Mouse (Mus musculus): Measurements from ENCODE around the gene Nectin1.
A peak's percentile ranks its signal among the peaks of the same experiment; 100 is the strongest.

Nectin1 gene

DNA sequence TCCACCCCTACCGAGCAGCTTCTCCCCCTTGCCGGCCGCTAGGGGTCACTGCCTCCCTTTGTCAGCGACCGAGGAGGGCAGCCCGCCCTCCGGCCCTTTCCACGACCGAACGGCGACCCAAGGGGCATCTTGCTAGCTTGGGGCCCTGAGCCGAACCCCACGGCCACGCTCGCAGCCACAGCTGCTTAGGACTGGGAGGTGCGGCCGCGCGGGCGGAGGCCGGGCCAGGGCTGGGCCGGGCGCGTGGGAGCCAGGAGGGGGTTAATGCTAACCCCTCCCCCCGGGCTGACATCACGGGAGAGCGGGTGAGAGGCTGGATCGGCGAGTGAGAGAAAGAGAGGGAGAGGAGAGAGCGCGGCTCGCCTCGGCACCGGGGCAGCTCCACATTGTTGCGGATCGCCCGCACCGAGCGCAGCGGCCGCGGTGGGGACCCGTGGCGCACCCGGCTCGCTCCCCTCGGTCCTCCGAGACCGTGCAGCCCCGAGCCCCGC lies at the start of gene Nectin1:
Gene Nectin1, plus strand, starts transcription at position 338 of the 491 bp plus-strand sequence.
- peak; percentile 96 for DNase-seq

DNA sequence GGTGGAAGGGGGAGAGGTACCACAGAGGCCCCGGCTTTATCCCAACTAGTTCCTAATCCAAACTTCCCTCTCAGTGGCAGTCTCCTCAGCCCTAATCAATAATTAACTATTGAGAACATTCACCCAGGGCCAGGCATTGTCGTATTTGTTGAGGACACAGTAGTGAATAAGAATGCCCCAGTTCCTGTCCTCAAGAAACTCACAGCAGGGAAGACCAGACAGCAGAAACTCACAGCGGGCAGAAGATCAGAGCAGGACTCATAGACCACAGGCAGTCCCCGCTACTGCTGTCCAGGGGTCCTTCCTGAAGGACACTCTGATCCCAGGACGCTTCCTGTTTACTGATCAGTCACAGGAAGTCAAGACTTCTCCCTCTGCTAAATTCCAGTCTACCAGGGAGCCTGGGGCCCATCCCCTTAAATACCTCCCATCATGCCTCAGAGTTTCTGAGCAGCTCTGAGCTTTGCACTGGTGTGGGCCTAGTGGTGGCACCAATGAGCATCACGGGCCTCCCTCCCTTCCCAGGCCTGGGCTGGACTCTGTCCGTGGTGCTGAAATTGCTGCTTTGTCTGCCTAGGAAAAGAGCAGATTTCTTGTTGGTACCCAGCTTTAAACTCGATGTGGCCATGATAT lies 45.6 kb upstream of the Nectin1 start:
- DNase-seq: peak; percentile 88

DNA sequence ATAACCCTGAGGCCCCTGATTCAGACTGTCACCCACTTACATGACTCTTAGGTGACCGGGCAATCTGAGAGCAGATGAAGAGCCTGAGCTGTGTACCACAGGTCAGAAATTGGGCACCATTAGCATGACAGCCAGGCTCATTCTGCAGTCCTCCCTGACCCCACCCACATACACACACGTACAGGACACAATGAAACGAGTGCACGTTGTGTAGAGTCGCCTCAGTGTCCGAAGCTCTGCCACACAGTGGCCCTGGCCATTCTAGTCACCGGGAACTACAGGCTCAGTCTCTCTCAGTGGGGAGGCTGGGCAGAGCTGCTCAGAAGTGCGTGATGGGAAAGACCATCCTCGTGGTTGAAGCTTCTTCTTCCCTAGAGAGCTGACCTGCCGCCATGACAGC lies 44.9 kb upstream of the Nectin1 start:
- DNase-seq: no peak

DNA sequence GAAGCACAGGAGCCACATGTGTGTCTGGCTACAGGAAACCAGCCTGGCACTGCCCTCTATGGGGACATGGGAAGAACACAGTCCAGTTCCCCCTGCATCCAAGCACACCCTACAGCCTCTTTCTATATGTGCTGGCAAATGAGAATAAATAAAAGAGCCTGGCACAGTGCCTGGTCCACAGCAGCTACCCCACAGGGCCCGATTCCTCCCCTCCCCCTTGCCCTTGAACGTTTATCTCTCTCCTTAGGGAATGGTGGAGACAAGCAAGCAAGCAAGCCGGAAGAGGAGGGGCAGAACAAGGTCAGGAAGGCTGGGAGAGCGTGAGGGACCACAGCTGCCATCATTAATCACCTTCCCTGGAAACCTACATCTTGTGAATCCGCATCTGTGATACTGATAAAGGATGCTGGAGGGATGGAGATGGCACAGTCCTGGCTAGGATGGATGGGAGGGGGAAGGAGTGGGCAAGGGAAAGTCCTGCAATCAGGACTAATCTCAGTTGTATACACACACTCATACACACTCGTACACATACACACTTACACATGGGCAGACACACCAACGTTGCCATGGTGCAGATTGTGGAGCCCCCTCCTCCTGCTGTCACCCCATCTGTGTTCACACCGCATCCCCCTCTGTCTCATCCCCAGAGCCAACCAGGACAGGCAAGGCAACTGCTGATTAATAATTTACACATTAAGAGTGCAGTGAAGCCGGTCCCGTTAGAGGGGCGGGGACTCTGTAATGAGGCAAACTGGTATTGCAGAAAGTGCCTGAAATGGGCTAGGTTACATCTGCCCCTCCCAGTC lies 44.2 kb upstream of the Nectin1 start:
- peak; percentile 70 for DNase-seq

DNA sequence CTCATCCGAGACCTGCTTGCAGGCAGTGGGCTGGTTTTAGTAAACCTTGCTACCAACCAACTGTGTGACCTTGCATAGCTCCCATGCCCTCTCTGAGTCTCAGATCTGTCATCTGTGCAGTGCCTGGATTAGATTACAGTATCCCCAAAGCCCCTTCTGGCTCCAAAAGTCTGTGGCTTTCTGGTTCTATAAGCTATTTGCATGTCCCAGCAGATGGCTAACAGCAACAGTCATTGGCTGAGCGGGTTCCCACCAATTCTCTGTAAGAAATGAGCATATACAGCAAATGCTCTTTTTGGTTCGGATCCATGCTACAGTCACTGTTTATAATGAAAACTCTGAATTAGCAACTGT lies 43.6 kb upstream of the Nectin1 start:
- DNase-seq: no peak

DNA sequence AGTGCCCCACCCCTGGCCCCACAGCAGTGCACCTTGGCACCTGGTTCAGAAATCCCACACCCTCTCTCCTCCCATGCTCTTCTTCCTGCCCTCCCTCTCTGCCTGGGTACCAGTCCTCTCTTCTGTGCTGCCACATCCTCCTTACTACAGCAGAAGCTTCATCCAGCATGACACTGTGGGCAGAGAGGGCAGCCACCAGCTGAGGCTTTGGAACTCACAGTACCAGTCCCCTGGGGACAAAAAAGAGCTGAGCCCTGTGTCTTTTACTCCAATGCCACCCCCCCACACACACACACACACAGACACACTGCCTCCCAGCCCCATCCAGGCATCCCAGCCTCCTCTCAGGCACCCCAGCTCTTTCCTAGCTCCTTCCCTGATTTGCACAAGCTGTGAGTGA lies 42.0 kb upstream of the Nectin1 start:
- DNase-seq: peak; percentile 52

DNA sequence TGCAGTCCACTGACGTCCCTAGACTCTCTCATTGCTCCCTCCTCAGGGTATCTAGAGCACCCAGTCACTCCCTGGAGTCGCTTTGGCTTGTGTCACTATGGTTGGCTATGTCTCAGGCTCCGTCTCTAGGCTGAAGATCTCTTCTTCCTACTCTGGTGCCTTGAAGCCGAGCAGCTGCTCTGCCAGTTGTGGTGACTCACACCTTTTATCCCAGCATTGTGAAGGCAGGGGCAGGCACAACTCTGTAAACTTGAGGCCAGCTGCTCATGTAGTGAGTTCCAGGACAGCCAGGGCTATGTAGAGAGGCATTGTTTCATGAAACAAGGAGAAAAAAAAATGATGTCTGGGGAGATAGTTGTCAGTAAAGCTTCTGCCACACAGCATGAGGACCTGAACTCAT lies 36.2 kb upstream of the Nectin1 start:
- DNase-seq: no peak

DNA sequence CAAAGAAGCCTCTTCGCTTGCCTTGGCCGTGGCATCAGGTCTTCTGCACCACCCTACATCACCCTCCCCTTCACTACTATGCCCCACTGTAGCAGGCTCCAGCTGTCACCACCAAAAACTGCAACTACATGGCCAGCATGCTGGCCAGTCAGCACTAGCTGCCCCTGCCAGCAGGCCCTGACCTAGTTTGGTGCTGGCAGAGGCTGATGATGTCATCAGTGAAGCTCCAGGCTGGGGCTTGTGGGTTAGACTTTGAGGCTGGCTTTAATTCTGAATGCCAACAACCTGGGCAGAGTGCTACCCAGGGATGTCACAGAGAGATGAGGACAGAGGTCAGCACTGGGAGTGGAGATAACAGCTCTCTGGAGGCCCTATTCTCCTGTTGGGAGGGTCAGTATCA lies 35.1 kb upstream of the Nectin1 start:
- peak; percentile 89 for DNase-seq

DNA sequence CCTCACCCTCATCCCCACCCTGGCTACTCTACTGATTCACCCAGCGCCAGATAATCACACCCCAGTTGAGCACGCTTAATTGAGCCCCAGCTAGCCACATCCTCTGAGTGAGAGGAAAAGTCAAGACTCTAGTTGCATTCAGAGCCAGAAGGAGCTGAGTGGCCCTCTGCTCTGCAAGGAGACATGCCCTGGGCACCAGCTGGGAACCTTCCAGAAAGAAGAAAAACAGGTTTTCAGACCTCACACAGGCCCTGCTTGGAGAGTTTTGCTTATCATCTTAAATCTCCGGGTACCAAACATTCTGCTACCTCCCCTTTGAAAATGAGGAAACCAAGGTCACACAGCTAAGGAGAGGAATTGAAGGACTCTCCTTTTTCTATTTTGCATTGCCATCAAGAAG lies 30.4 kb upstream of the Nectin1 start:
- DNase-seq: no peak

DNA sequence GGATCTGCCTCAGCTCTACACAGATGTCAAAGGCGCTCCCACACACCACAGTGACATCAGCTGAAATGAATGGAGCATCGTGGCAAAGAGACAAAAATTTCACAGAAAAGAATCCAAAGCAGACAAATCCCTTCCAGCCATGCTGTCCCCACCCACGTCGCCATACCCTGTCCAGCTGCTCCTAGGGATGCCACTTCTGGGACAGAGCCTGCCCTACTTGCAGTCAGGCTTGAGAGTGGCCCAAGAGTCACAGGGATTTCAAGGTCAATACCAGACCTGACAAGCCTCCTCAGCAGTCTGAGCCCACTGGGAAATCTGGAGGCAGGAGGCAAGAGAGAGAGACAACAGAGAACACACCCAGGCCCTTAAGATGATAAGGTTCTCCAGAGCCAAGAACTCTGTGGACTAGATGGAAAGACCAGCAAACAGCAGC lies 24.4 kb upstream of the Nectin1 start:
- no peak for DNase-seq

DNA sequence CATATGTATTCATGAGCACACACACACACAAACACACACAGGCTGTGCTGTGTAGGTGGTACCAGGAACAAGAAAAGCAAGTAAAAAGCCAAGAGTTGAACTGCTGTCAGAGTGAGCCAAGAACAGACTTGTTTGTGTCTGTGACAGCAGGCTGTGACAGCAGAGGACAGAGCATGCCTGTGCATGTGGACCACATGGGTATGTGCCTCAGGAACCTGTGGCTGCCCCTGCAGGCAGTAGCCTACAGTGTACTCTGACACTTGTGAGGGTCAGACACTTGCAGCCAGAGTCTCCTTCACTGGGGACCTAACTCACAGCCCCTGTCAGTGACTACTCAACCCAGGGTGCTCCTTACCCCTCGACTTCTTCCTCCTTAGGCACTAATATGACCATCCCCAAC lies 23.7 kb upstream of the Nectin1 start:
- no peak for DNase-seq

DNA sequence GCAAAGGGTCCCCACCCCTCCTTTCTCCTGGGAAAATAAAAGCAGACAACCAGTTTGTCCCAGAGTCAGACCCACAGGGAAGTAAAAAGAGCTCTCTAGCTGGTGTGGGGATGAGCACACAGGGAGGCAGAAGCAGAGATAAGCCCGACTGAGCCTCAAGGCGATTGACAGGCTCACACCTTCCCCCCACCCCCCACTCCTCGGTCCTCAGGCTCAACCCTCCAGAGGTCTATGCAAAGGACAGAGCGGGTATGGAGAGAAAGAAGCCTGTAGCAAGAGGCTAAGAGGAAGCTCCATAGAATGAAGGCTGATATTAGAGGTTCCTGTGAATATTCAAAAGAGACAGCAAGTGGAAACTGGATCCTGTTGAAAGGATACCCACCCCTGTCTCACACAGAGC lies 19.7 kb upstream of the Nectin1 start:
- DNase-seq: no peak

DNA sequence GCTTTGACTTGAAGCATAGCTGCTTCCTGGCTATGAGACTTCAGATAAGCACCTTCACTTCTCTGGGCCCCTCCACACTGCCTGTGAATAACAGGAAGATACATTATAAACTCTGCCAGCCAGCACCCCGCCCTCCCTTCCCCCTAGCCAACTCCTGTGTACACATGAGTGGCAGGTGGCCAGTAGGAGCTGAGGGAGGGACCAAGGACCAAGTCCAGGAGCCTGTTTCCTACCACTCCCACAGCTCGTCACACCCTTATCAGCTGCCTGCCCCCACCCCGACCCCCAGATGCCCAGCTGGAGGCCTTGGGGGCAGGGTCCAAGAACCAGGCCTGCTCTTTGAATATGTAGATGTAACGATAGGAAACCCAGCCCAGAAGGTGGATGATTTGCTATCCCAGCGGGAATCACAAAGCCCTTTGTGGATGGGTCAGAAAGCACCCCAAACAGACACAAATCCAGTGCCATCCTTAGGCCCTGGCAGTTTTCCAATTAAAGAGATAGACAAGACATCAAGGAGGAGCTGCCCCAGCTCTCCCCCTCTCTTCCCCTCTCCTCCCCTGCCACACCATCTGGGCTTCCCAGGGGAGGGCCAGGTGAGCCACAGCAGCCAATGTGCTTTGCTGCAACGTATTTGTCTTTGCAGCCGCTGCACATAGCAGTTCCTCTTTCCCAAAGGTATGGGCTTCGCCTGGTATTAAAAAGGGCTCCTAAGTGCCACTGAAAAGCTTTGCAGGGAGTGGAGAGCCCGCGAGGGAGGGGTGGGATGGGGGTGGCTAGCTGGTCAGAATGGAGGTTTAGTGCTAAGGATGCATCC lies 14.1 kb upstream of the Nectin1 start:
- peak; percentile 50 for DNase-seq

DNA sequence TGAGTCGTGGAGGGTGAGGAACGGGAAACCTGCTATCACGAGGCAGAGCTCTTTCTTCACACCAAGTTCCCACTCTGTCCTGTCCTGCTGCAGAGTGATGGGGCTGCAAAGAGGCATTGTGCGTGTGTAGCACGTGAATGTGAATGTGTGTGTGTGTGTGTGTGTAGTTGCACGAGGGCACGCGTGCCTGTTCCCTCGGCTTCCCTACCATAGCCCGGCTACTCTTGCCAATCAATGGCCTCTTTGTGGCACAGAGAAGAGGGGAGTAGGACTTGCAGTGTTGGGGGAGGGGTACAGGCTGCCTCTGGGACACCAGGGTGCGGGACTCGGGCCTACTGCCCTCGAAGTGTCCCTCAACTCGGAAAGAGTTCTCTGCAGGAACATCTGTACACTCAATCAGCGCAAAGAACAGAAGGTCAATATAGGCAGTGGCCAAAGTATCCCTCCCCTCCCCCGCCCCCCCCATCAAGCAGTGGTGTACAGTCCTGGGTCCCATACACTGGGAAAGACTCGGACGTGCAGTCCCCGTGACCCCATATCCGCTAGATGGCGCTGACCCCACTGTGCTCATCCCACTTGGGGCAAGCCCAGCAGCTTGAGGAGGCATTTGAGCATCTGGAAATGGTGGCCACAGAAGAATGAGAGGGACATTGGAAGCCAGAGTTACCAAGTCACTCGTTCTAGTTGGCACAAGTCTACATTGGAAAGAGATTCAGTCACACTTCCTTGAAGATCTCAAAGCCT lies 13.3 kb upstream of the Nectin1 start:
- peak; percentile 81 for DNase-seq

DNA sequence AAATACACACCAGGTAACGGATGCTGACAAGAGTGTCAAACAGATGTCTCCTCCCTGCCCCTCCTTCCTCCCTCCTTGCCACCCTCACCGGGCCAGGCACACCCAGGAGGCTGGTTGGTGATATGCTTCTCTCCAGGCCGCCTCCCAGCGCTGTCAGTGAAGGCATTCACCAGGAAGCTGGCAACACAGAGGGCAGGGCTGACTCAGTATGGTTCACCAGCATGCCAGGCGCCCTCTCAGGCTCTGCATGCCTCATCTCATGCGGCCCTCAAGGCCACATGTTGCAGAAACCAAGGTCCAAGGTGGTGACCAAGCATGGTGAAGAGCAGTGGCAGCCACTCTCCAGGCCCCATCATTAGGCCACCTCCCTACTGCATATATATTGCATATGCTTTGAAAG lies 11.9 kb upstream of the Nectin1 start:
- DNase-seq: no peak

DNA sequence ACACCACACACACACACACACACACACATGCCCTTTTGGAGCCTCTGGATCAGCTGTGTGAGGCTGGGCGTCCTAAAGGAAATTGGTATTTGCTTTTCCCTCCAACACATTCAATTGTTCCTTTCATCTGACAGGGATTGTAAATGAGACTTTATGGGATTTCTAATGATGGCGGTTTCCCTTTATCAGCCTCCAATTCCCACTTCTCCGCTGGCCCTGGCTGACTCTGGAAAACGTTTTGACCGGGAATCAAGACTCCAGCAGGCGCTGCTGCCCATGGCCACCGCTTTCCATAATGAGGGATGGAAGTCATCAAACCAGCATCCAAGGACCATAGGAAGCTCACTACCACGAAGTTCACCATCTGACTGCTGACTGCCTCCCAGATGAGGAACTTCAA lies 11.1 kb upstream of the Nectin1 start:
- DNase-seq: no peak

DNA sequence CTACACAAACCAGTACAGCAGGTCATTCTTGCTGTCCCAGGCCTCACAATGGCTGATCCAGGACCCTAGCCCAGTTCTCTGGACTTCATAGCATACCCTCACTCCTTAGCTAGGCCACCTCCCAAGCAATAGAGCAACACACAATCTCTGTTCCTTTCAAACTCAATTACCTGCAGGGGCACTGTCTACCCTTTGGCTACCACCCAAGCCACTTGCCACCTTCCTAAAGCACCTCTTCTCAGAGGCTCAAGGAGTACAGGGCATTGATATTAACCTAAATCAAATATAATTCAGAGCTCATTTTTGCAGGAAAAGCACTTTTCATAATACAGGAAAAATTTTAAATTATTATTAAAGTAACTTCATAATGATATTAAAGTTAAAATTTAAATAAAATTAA lies 8.8 kb upstream of the Nectin1 start:
- no peak for DNase-seq

DNA sequence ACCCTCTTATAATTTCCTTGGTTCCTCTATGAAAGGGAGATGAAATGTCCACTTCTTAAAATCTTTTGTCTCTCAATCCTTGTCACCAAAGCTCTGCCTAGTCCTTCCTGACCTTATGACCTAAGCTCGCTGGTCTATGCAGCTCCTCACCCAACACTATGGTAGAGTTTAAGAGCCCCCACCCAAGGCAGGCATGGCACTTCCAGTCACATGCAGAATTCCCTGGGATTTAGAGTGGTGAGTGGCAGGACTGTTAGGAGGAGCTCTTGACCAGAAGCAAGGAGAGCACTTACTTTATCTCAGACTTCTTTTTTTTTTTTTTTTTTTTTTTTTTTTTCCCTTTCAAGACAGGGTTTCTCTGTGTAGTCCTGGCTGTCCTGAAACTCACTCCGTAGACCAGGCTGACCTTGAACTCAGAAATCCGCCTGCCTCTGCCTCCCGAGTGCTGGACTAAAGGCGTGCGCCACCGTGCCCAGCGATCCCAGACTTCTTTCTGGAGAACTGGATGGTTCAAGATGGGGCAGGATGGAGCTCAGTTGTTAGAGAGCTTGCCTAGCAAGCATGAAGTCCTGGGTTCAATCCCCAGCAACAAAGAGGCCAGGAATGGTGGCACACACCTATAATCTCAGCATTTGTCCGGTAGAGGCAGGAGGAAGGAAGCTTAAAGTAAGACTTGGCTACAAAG lies 7.6 kb upstream of the Nectin1 start:
- DNase-seq: no peak

DNA sequence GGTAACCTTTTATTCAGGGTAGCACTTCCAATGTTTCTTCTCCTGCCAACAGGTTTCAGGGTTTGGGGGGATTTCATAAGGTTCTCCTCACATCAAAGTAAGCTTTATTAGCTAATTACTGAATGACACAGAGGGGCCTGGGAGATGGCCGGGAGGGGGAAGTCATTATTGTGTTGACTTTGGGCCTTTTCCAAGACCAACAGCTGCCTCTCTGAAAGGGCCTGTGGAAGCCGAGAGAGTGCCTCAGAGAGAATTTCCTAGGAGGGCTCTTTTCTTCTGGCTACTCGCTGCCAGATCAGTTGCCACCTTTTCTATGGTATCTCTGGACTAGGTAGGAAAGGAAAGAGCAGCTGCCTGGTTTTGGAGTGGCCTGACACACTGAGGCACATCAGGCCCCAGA lies 6.5 kb upstream of the Nectin1 start:
- no peak for DNase-seq

DNA sequence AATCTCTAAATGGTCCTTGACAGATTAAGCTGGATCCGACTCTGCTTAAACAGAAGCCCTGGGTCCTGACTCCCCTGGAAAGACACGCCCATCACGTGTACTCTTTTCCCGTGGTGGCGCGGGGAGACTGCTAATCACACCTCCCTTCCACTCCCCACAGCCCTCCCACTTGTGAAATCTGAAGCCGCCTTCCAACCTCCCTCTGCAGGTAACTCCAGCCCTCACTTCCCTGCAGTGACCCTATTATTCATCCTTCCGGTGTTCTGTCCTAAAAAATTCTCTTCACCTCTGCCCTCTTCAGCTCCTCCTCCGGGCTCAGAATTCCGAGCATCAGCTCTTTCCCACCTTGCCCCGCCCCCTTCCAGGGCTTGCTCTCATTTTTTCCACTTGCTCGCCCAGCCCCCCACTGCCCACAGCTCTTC lies 5.9 kb upstream of the Nectin1 start:
- peak; percentile 60 for DNase-seq

DNA sequence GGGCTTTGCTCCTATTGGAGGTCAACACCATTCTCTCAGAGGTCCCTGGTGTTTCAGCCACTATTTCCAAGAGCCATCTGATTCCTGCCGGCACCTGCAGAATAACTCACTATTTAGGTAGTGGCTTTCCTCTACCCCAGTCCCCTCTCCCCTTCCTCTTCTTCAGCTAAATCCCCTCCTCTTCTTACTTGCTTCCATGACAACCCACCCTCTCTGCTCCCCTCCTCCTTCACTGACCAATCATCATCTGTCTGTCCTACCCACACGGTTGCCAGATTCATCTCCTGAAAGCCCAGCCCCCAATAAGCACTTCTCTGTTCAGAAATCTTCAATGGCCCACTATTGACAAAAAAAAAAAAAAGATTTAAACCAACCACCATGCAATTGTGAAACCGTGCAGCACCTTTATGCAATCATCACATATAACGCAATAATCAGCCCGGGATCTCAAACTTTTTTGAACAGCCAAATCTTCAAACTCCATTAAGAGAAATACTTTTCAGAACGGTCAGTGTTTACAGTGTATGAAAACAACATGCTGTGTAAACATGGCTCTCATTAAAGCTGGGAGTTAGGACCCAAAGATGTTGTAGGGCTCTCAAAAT lies 5.2 kb upstream of the Nectin1 start:
- no peak for DNase-seq

DNA sequence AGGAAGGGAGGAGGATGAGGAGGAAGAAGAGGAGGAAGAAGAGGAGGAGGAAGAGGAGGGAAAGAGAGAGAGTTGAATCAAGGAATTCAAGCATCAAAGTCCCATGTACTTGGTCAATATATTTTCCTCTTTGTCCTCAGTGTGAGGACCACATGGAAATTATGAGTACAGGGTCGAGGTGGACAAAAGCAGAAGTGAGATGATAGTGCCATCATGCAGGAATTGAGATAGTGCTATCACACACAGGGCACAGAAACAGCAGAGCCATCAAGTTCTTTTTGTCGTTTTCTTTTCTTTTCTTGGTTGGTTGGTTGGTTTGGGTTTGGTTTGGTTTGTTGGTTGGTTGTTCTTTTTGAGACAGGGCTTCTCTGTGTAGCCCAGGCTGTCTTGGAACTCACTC lies 2.5 kb upstream of the Nectin1 start:
- no peak for DNase-seq

Data from retina, postnatal 1 day (tissue).